Mouse (Mus musculus): ENCODE results near the gene Grwd1.

DNA sequence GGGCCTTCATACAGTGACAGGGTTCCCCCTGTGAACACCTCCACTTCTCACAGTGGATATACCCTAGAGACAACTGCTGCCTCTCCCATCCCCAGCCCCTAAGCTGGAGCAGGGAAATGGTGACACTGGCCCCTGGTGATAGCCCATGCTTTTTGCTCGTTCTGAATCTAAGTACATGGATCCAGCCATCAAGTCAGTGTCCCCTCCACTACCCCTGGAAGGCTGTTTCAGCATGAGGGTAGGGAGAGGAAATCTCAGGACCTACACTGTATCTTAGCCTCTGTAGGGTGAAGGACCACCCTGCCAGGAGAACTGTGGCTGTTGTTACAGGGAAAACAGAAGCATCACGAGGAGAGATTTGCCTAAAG is 14.8 kb downstream of the Grwd1 start:
- TF ChIP-seq POLR2A (IDR thresholded peaks at IDR 0.05; ENCODE audit: extremely low read depth, insufficient read depth, low read length) (no peak), CTCF (IDR thresholded peaks at IDR 0.05; ENCODE audit: extremely low read depth, insufficient read depth, low read length) (no peak)

All from cortical plate, adult 2 months (tissue).